Mouse (Mus musculus): ENCODE measurements around the gene Acin1. TPM values are rescaled to one million over a fixed set of nuclear protein-coding genes. Genes with fewer than 3 reads are reported as not detected.

Gene Acin1
- total and polyA plus RNA-seq, 3 experiments: 74.0 to 324 (median 118) TPM

- no peak overlapping the region for H3K9ac ChIP-seq (ENCODE audit: insufficient read depth, low read depth)
- DNase-seq (ENCODE audit: extremely low read depth): no peak
- peaks cover 0 to 5% of the 10 kb centered on the region in 2 experiments for H3K36me3 ChIP-seq (replicated peaks in 1 of 2; ENCODE audit: control insufficient read depth in 1 of 2, insufficient read depth in 1 of 2, low read length in 1 of 2)
- H3K27ac ChIP-seq (ENCODE audit: insufficient read depth, low read depth): no peak overlapping the region
- no peak overlapping the region for H3K4me2 ChIP-seq (ENCODE audit: insufficient read depth, low read depth, poor library complexity, severe bottlenecking)
- no peaks in the 10 kb centered on the region for H3K79me2 ChIP-seq (replicated peaks; ENCODE audit: control insufficient read depth, extremely low read depth, insufficient read depth, poor library complexity, severe bottlenecking)
- no peaks in the 10 kb centered on the region for H3K9me3 ChIP-seq (replicated peaks; ENCODE audit: low read length)
- no peak overlapping the region for H3K4me3 ChIP-seq (replicated peaks in 1 of 3; ENCODE audit: low read depth in 2 of 3, low read length in 2 of 3, poor library complexity in 1 of 3)
- dilution Hi-C loops (cut with MboI; ENCODE audit: extremely low pct_ligation_motif_present, extremely low pct_unique_long_range_greater_than_20kb, low sequenced_read_pairs) (no loop called here), in situ Hi-C loops (cut with MboI; ENCODE audit: low pct_ligation_motif_present, low pct_unique_long_range_greater_than_20kb, low sequenced_read_pairs) (no loop called here)
- H3K4me1 ChIP-seq (ENCODE audit: control insufficient read depth in 1 of 2, insufficient read depth in 2 of 2): peaks cover 0 to 5% of the 10 kb centered on the region in 2 experiments; a peak in 2 of 4 replicates
- no peaks in the 10 kb centered on the region for H3K27me3 ChIP-seq (replicated peaks)
- TF ChIP-seq KAT2A (IDR thresholded peaks at IDR 0.05; ENCODE audit: insufficient replicate concordance, low read length) (no peak), POLR2A (IDR thresholded peaks at IDR 0.05; ENCODE audit: low read depth, low read length) (no peak), CHD2 (IDR thresholded peaks at IDR 0.05; ENCODE audit: low read length) (no peak), ZNF384 (IDR thresholded peaks at IDR 0.05; ENCODE audit: low read depth, low read length) (no peak), TCF12 (IDR thresholded peaks at IDR 0.05; ENCODE audit: low read depth, low read length) (no peak), NRF1 (IDR thresholded peaks at IDR 0.05; ENCODE audit: low read depth, low read length) (no peak), MYC (IDR thresholded peaks at IDR 0.05; ENCODE audit: low read depth, low read length) (no peak)
Measured at GRCm38 (mm10) chr14:54699586-54699985, 12.9 kb upstream of the Acin1 start.

- no peak within 1 kb of the TSS for H3K27ac ChIP-seq (ENCODE audit: insufficient read depth, low read depth)
- dilution Hi-C loops (cut with MboI; ENCODE audit: extremely low pct_ligation_motif_present, extremely low pct_unique_long_range_greater_than_20kb, low sequenced_read_pairs) (no loop called here), in situ Hi-C loops (cut with MboI; ENCODE audit: low pct_ligation_motif_present, low pct_unique_long_range_greater_than_20kb, low sequenced_read_pairs) (no loop called here)
- H3K4me1 ChIP-seq (ENCODE audit: control insufficient read depth in 1 of 2, insufficient read depth in 2 of 2): peaks cover 0 to 5% of the 10 kb centered on the region in 2 experiments; a peak in 2 of 4 replicates
- H3K36me3 ChIP-seq (replicated peaks in 1 of 2; ENCODE audit: control insufficient read depth in 1 of 2, insufficient read depth in 1 of 2, low read length in 1 of 2): peaks cover 0 to 14% of the 10 kb centered on the region in 2 experiments
- no peak within 1 kb of the TSS for H3K4me3 ChIP-seq (replicated peaks in 1 of 3; ENCODE audit: low read depth in 2 of 3, low read length in 2 of 3, poor library complexity in 1 of 3)
- H3K27me3 ChIP-seq (replicated peaks): no peaks in the 10 kb centered on the region
- DNase-seq (ENCODE audit: extremely low read depth): no peak
- no peak within 1 kb of the TSS for H3K4me2 ChIP-seq (ENCODE audit: insufficient read depth, low read depth, poor library complexity, severe bottlenecking)
- no peak within 1 kb of the TSS for H3K9ac ChIP-seq (ENCODE audit: insufficient read depth, low read depth)
- H3K79me2 ChIP-seq (replicated peaks; ENCODE audit: control insufficient read depth, extremely low read depth, insufficient read depth, poor library complexity, severe bottlenecking): no peaks in the 10 kb centered on the region
- no peaks in the 10 kb centered on the region for H3K9me3 ChIP-seq (replicated peaks; ENCODE audit: low read length)
- TF ChIP-seq HCFC1 (IDR thresholded peaks at IDR 0.05; ENCODE audit: low read depth, low read length) (no peak), TBP (conservative IDR thresholded peaks at IDR 0.05; ENCODE audit: low read depth, low read length) (no peak), TCF12 (IDR thresholded peaks at IDR 0.05; ENCODE audit: low read depth, low read length) (no peak), MYC (IDR thresholded peaks at IDR 0.05; ENCODE audit: low read depth, low read length) (no peak), JUND (conservative IDR thresholded peaks at IDR 0.05; ENCODE audit: low read depth, low read length) (no peak), ETS1 (conservative IDR thresholded peaks at IDR 0.05; ENCODE audit: low read depth, low read length) (no peak), ZC3H11A (IDR thresholded peaks at IDR 0.05; ENCODE audit: low read depth, low read length) (no peak), ZMIZ1 (IDR thresholded peaks at IDR 0.05; ENCODE audit: low read depth, low read length) (no peak), SIN3A (IDR thresholded peaks at IDR 0.05; ENCODE audit: low read length) (no peak), NRF1 (IDR thresholded peaks at IDR 0.05; ENCODE audit: low read depth, low read length) (no peak), ZNF384 (IDR thresholded peaks at IDR 0.05; ENCODE audit: low read depth, low read length) (no peak), CTCF (conservative IDR thresholded peaks at IDR 0.05 in 1 of 2, IDR thresholded peaks at IDR 0.05 in 1 of 2; ENCODE audit: low read depth in 2 of 2, low read length in 2 of 2) (no peak), RAD21 (IDR thresholded peaks at IDR 0.05; ENCODE audit: low read depth, low read length) (no peak), RCOR1 (conservative IDR thresholded peaks at IDR 0.05; ENCODE audit: low read depth, low read length) (no peak), ZKSCAN1 (IDR thresholded peaks at IDR 0.05; ENCODE audit: borderline replicate concordance, low read depth, low read length) (no peak), MAFK (IDR thresholded peaks at IDR 0.05; ENCODE audit: insufficient replicate concordance, low read length) (no peak), NELFE (IDR thresholded peaks at IDR 0.05; ENCODE audit: low read depth, low read length) (no peak), MAX (IDR thresholded peaks at IDR 0.05; ENCODE audit: low read length) (no peak)
Measured at GRCm38 (mm10) chr14:54698733-54699132, 12.0 kb upstream of the Acin1 start, which contains the start of gene Gm29776. Gm29776 (minus strand) TSS chr14:54698833.

Measured in CH12.LX (cell line).